Mouse (Mus musculus) limb, embryonic 13.5 days (tissue): ENCODE measurements around the gene Slc25a31. TPM values are rescaled to one million over a fixed set of nuclear protein-coding genes. Genes with fewer than 3 reads are reported as not detected.
A peak's percentile ranks its signal among the peaks of the same experiment; 100 is the strongest.

Experiments used
- ATAC-seq: fragments of 200-750 bp; cut with Nextera tagmentation; 2 replicates; pipeline ENCODE4 v1.8.0; 2017; ENCODE audit warnings: low read depth, moderate number of reproducible peaks, moderate TSS enrichment; ENCODE audit not compliant: low FRiP score
- H3K27ac ChIP-seq: fragments of 300-500 bp; sonication (generic); 2 replicates; pipeline ENCODE4 v1.5.1; 2015; ENCODE audit warnings: inconsistent platforms, mild to moderate bottlenecking, moderate library complexity
- H3K27me3 ChIP-seq: fragments of 300-500 bp; sonication (generic); 2 replicates; pipeline ENCODE4 v1.6.1; 2015; ENCODE audit warnings: mild to moderate bottlenecking, inconsistent platforms
- H3K36me3 ChIP-seq: fragments of 300-500 bp; sonication (generic); 2 replicates; pipeline ENCODE4 v1.6.1; 2015; ENCODE audit warnings: inconsistent platforms, mild to moderate bottlenecking, moderate library complexity
- H3K4me1 ChIP-seq: fragments of 300-500 bp; sonication (generic); 2 replicates; pipeline ENCODE4 v1.6.1; 2015; ENCODE audit warnings: inconsistent platforms
- H3K4me2 ChIP-seq: fragments of 300-500 bp; sonication (generic); replicated peaks from 2 replicates; pipeline ENCODE4 v1.6.1; 2015; ENCODE audit warnings: inconsistent platforms, mild to moderate bottlenecking, moderate library complexity
- H3K4me3 ChIP-seq: fragments of 300-500 bp; sonication (generic); 2 replicates; pipeline ENCODE4 v1.5.1; 2015; ENCODE audit warnings: moderate library complexity, mild to moderate bottlenecking, inconsistent platforms
- H3K9ac ChIP-seq: fragments of 300-500 bp; sonication (generic); 2 replicates; pipeline ENCODE4 v1.6.1; 2015; ENCODE audit warnings: mild to moderate bottlenecking, inconsistent platforms
- H3K9me3 ChIP-seq: fragments of 300-500 bp; sonication (generic); 2 replicates; pipeline ENCODE4 v1.6.1; 2016; ENCODE audit warnings: inconsistent platforms
- WGBS: fragments of 180-500 bp; shearing (Covaris S2); methylation state at CpG from one replicate; pipeline ENCODE4 v1.1.7; 2015; 5-methylcytosine and 5-hydroxymethylcytosine counted together
- polyA plus RNA-seq: library from polyadenylated mRNA; unstranded; fragments of >200 nt; fragmentation: Nextera tagmentation; extraction: Ambion mirVana; gene quantifications from 2 replicates; pipeline ENCODE4 v1.2.1, GENCODE M21; 2015

Gene Slc25a31
- polyA plus RNA-seq, 1 experiment from 2014 or later = 0.25 TPM

GRCm38 (mm10) chr3:40744024-40744835 is 35.6 kb downstream of the Slc25a31 start, which contains the start of gene Hspa4l:
Gene Hspa4l (plus strand): TSS chr3:40744495.
- H3K4me3 ChIP-seq = peak within 1 kb of the TSS; percentile 76
- peak within 1 kb of the TSS; percentile 73 for H3K9ac ChIP-seq
- H3K4me2 ChIP-seq = peak within 1 kb of the TSS; percentile 97
- no peak within 1 kb of the TSS for H3K27ac ChIP-seq
- H3K27me3 ChIP-seq = peaks cover 12% of the 10 kb centered on the region
- WGBS = 24% methylated on average over 16 of the region's 16 CpGs
- H3K9me3 ChIP-seq = no peaks in the 10 kb centered on the region
- H3K36me3 ChIP-seq = no peaks in the 10 kb centered on the region
- ATAC-seq = no peak
- peaks cover 12% of the 10 kb centered on the region for H3K4me1 ChIP-seq

GRCm38 (mm10) chr3:40744836-40745660 is 36.4 kb downstream of the Slc25a31 start:
- H3K4me3 ChIP-seq = peak overlapping the region; percentile 76
- peak; percentile 96 for ATAC-seq
- no peak overlapping the region for H3K27ac ChIP-seq
- peak overlapping the region; percentile 97 for H3K4me2 ChIP-seq
- H3K9ac ChIP-seq = peak overlapping the region; percentile 73
- peaks cover 12% of the 10 kb centered on the region for H3K4me1 ChIP-seq
- no peaks in the 10 kb centered on the region for H3K9me3 ChIP-seq
- H3K36me3 ChIP-seq = no peaks in the 10 kb centered on the region
- H3K27me3 ChIP-seq = peaks cover 12% of the 10 kb centered on the region
- under 1% methylated on average over 62 of the region's 93 CpGs for WGBS

DNA sequence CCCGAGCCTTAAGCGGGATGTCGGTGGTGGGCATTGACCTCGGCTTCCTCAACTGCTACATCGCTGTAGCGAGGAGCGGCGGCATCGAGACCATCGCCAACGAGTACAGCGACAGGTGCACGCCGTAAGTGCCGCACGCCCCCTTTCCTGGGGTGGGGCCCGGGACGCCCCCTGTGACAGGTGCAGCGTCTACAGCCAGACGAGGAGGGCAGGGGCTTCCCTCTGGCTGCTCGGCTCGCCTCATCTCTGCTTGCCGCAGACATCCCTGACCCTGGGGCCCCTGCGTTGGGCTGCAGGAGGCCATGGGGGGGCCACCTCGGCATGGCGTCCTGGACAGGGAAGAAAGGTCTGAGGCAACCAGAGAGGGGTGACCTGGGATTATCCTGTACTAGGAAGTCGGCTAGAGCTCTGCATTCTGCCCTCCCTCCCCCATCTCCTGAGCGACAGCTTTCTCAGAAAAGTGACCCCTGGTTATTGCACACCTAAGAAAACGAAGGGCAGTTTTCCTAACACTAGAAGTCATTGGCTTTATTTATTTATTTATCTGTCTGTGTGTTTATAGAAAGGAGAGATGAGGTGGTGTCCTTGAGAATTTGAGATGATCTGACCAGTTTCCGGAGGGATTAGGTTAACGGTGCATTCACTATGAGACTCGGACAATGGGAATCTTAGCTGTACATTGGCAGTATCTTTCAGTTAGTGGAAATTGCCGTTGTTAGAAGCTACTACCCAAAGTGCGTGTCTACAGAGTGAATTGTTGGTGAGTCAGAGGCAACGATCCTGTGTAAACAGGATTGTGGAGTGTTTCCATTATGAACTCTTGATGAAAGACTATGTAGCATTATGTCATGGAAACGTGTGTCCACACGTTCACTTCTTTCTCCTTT is 37.2 kb downstream of the Slc25a31 start:
- Histone ChIP-seq H3K27me3 (peaks cover 12% of the 10 kb centered on the region), H3K36me3 (no peaks in the 10 kb centered on the region), H3K9me3 (no peaks in the 10 kb centered on the region), H3K9ac (peak overlapping the region; percentile 73), H3K4me3 (peak overlapping the region; percentile 76), H3K4me1 (peaks cover 12% of the 10 kb centered on the region), H3K27ac (no peak overlapping the region), H3K4me2 (peak overlapping the region; percentile 97)
- 7% methylated on average over 37 of the region's 37 CpGs for WGBS
- peak; percentile 33 for ATAC-seq

- no peaks in the 10 kb centered on the region for H3K9me3 ChIP-seq
- no peak for ATAC-seq
- 80% methylated on average over 3 of the region's 3 CpGs for WGBS
- H3K4me3 ChIP-seq = no peak overlapping the region
- no peaks in the 10 kb centered on the region for H3K36me3 ChIP-seq
- no peaks in the 10 kb centered on the region for H3K4me1 ChIP-seq
- no peak overlapping the region for H3K9ac ChIP-seq
- H3K4me2 ChIP-seq = no peak overlapping the region
- H3K27me3 ChIP-seq = no peaks in the 10 kb centered on the region
- no peak overlapping the region for H3K27ac ChIP-seq
Measured at GRCm38 (mm10) chr3:40760746-40761145, 52.1 kb downstream of the Slc25a31 start.

GRCm38 (mm10) chr3:40761312-40761711 is 52.7 kb downstream of the Slc25a31 start:
- Histone ChIP-seq H3K27ac (no peak overlapping the region), H3K27me3 (no peaks in the 10 kb centered on the region), H3K9ac (no peak overlapping the region), H3K4me3 (no peak overlapping the region), H3K4me2 (no peak overlapping the region), H3K4me1 (no peaks in the 10 kb centered on the region), H3K9me3 (no peaks in the 10 kb centered on the region), H3K36me3 (no peaks in the 10 kb centered on the region)
- 87% methylated on average over 2 of the region's 2 CpGs for WGBS
- no peak for ATAC-seq

Other genes with a start within 250 kb of the Slc25a31 start
- 3.0 and 3.3 TPM in 2 replicates for gene Intu, start 177.6 kb upstream of the Slc25a31 start, polyA plus RNA-seq
- 3.6 and 4.6 TPM in 2 replicates for gene Hspa4l, start 35.6 kb downstream of the Slc25a31 start, polyA plus RNA-seq
- gene Plk4, start 91.2 kb downstream of the Slc25a31 start, polyA plus RNA-seq = 53.0 and 55.2 TPM in 2 replicates
- gene Mfsd8, start 138.0 kb downstream of the Slc25a31 start, polyA plus RNA-seq = 6.9 and 7.7 TPM in 2 replicates
- 8.5 and 10.5 TPM in 2 replicates for gene Abhd18, start 138.1 kb downstream of the Slc25a31 start, polyA plus RNA-seq
- 0.28 and 0.37 TPM in 2 replicates for gene 1700034I23Rik, start 193.7 kb downstream of the Slc25a31 start, polyA plus RNA-seq
- gene Larp1b, start 241.0 kb downstream of the Slc25a31 start, polyA plus RNA-seq = 1.5 and 1.6 TPM in 2 replicates